Mouse (Mus musculus) liver, embryonic 16.5 days (tissue): ENCODE measurements around the gene Cntd1. TPM values are rescaled to one million over a fixed set of nuclear protein-coding genes. Genes with fewer than 3 reads are reported as not detected.

Source experiments
- polyA plus RNA-seq: library from polyadenylated mRNA; unstranded; fragments of >200 nt; fragmentation: Nextera tagmentation; extraction: Ambion mirVana; gene quantifications from 2 replicates; pipeline ENCODE4 v1.2.1, GENCODE M21; 2015

Gene Cntd1
- polyA plus RNA-seq, 1 experiment from 2014 or later = 0.70 TPM

Other genes starting within 250 kb of the Cntd1 start
- 7.1 and 7.2 TPM in 2 replicates for gene Naglu, start 209.0 kb upstream of the Cntd1 start, polyA plus RNA-seq
- gene Hsd17b1, start 200.6 kb upstream of the Cntd1 start, polyA plus RNA-seq = 0.28 and 0.30 TPM in 2 replicates
- 20.1 and 20.5 TPM in 2 replicates for gene Coasy, start 196.4 kb upstream of the Cntd1 start, polyA plus RNA-seq
- 23.8 and 24.5 TPM in 2 replicates for gene Mlx, start 191.7 kb upstream of the Cntd1 start, polyA plus RNA-seq
- 11.7 and 11.8 TPM in 2 replicates for gene Psmc3ip, start 183.6 kb upstream of the Cntd1 start, polyA plus RNA-seq
- 11.9 and 12.3 TPM in 2 replicates for gene Retreg3, start 159.1 kb upstream of the Cntd1 start, polyA plus RNA-seq
- 34.3 and 36.6 TPM in 2 replicates for gene Tubg1, start 159.1 kb upstream of the Cntd1 start, polyA plus RNA-seq
- 0.05 and 0.09 TPM in 2 replicates for gene Tubg2, start 123.1 kb upstream of the Cntd1 start, polyA plus RNA-seq
- gene Cntnap1, start 108.5 kb upstream of the Cntd1 start, polyA plus RNA-seq = 0.11 and 0.17 TPM in 2 replicates
- 1.1 and 1.7 TPM in 2 replicates for gene Plekhh3, start 107.7 kb upstream of the Cntd1 start, polyA plus RNA-seq
- 0.05 and 0.08 TPM in 2 replicates for gene Ccr10, start 103.6 kb upstream of the Cntd1 start, polyA plus RNA-seq
- gene Ezh1, start 52.5 kb upstream of the Cntd1 start, polyA plus RNA-seq = 10.8 and 12.5 TPM in 2 replicates
- gene Ramp2, start 33.0 kb upstream of the Cntd1 start, polyA plus RNA-seq = 20.8 and 21.8 TPM in 2 replicates
- 72.2 and 75.2 TPM in 2 replicates for gene Vps25, start 25.3 kb upstream of the Cntd1 start, polyA plus RNA-seq
- gene Wnk4, start 18.4 kb upstream of the Cntd1 start, polyA plus RNA-seq = 4.3 and 5.4 TPM in 2 replicates
- gene Coa3, start 102 bp downstream of the Cntd1 start, polyA plus RNA-seq = 77.7 and 79.9 TPM in 2 replicates
- 89.6 and 93.6 TPM in 2 replicates for gene Becn1, start 23.3 kb downstream of the Cntd1 start, polyA plus RNA-seq
- 162 and 170 TPM in 2 replicates for gene Psme3, start 37.2 kb downstream of the Cntd1 start, polyA plus RNA-seq
- 1.5 and 1.8 TPM in 2 replicates for gene Aoc2, start 46.1 kb downstream of the Cntd1 start, polyA plus RNA-seq
- gene Aoc3, start 51.6 kb downstream of the Cntd1 start, polyA plus RNA-seq = 0.05 TPM in 2 replicates
- 0.15 and 0.26 TPM in 2 replicates for gene G6pc, start 88.5 kb downstream of the Cntd1 start, polyA plus RNA-seq
- 31.0 and 35.3 TPM in 2 replicates for gene Aarsd1, start 138.6 kb downstream of the Cntd1 start, polyA plus RNA-seq
- 2.2 TPM in 2 replicates for gene Gm27029, start 145.8 kb downstream of the Cntd1 start, polyA plus RNA-seq
- 4.7 and 5.2 TPM in 2 replicates for gene Rundc1, start 146.1 kb downstream of the Cntd1 start, polyA plus RNA-seq
- gene Ptges3l, start 146.3 kb downstream of the Cntd1 start, polyA plus RNA-seq = 0.82 and 2.0 TPM in 2 replicates
- 138 and 160 TPM in 2 replicates for gene Rpl27, start 163.3 kb downstream of the Cntd1 start, polyA plus RNA-seq
- gene Ifi35, start 169.4 kb downstream of the Cntd1 start, polyA plus RNA-seq = 22.4 and 26.5 TPM in 2 replicates
- gene Rnd2, start 186.0 kb downstream of the Cntd1 start, polyA plus RNA-seq = 1.4 and 1.7 TPM in 2 replicates
- gene Vat1, start 187.2 kb downstream of the Cntd1 start, polyA plus RNA-seq = 10.2 and 12.3 TPM in 2 replicates